Comparison of ENCODE assay signal across 8 mouse cellular contexts in genomic region chr11:96902639-96903635, GRCm38 (mm10). TPM values are rescaled to one million over a fixed set of nuclear protein-coding genes. Genes with fewer than 3 reads are reported as not detected.
DNase-seq lines count a peak whose midpoint lies in the region; ATAC-seq and TF ChIP-seq lines count a peak whose summit lies in the region.
"Had no signal": no experiment of that assay in that cellular context is flagged by ENCODE, and none has a peak within 500 bp of the region (broad histone marks: within the 10 kb centered on the region; RNA-seq: fewer than 3 reads in every experiment).

No protein-coding gene starts in this region.

- H3K27me3 ChIP-seq in forebrain, postnatal 0 days (ENCODE audit: insufficient read depth, low read length), result no peaks in the 10 kb centered on the region
- H3K27me3 ChIP-seq in midbrain, embryonic 10.5 days (ENCODE audit: low read depth, poor library complexity, severe bottlenecking), result no peaks in the 10 kb centered on the region
- H3K27me3 ChIP-seq in liver, postnatal 0 days (ENCODE audit: insufficient read depth, low read length), result no peaks in the 10 kb centered on the region

- DNase-seq in left cerebral cortex, adult 2 months (ENCODE audit: extremely low spot score in 1 of 2, low spot score in 2 of 2), result no peak
- no peak for DNase-seq in left cerebral cortex, postnatal 10 days (ENCODE audit: extremely low spot score in 1 of 2, low spot score in 2 of 2)
- peak; percentile 50 to 55 for DNase-seq in cerebellum, postnatal 14 days
- DNase-seq in forebrain, postnatal 0 days, result peak; percentile 62
- peak; percentile 82 for DNase-seq in midbrain, embryonic 10.5 days (ENCODE audit: low spot score)
- DNase-seq in thymus, postnatal 36 days, result no peak
- DNase-seq in liver, postnatal 0 days, result no peak

- 12% methylated on average over 16 of the region's 16 CpGs for WGBS in forebrain, postnatal 0 days
- 7% methylated on average over 16 of the region's 16 CpGs for WGBS in midbrain, embryonic 10.5 days
- 52% methylated on average over 16 of the region's 16 CpGs for WGBS in liver, postnatal 0 days (ENCODE audit: insufficient replicate concordance)

- H3K9me3 ChIP-seq in forebrain, postnatal 0 days (ENCODE audit: low read length), result no peaks in the 10 kb centered on the region
- H3K9me3 ChIP-seq in midbrain, embryonic 10.5 days (replicated peaks), result no peaks in the 10 kb centered on the region
- H3K9me3 ChIP-seq in liver, postnatal 0 days (ENCODE audit: low read length), result no peaks in the 10 kb centered on the region
- H3K9me3 ChIP-seq: limb, embryonic 13.5 days had no signal

- TF ChIP-seq EP300 in liver, postnatal 0 days (IDR thresholded peaks at IDR 0.05; ENCODE audit: low read depth), result no peak

- H3K27ac ChIP-seq in left cerebral cortex, adult 2 months, result peak overlapping the region; percentile 46; the same call in 1 of the 2 replicates
- H3K27ac ChIP-seq in forebrain, postnatal 0 days (ENCODE audit: low read depth, low read length), result peak overlapping the region; percentile 71
- peak overlapping the region; percentile 97 for H3K27ac ChIP-seq in midbrain, embryonic 10.5 days (replicated peaks)
- H3K27ac ChIP-seq in liver, postnatal 0 days (ENCODE audit: low read depth), result no peak overlapping the region
- H3K27ac ChIP-seq: limb, embryonic 13.5 days had no signal

- H3K9ac ChIP-seq in forebrain, postnatal 0 days, result no peak overlapping the region
- no peak overlapping the region for H3K9ac ChIP-seq in liver, postnatal 0 days (replicated peaks)
- H3K9ac ChIP-seq: limb, embryonic 13.5 days had no signal

- TF ChIP-seq CTCF in left cerebral cortex, adult 2 months (IDR thresholded peaks at IDR 0.05), result no peak
- no peak for TF ChIP-seq CTCF in forebrain, postnatal 0 days (IDR thresholded peaks at IDR 0.05; ENCODE audit: low read depth)
- no peak for TF ChIP-seq CTCF in liver, postnatal 0 days (IDR thresholded peaks at IDR 0.05; ENCODE audit: low read depth)

- peak; percentile 81 for ATAC-seq in forebrain, postnatal 0 days
- ATAC-seq in liver, postnatal 0 days, result no peak

- H3K36me3 ChIP-seq in forebrain, postnatal 0 days (ENCODE audit: insufficient read depth), result peaks cover 16% of the 10 kb centered on the region; the same call in 1 of the 2 replicates
- peaks cover 21% of the 10 kb centered on the region for H3K36me3 ChIP-seq in midbrain, embryonic 10.5 days
- no peaks in the 10 kb centered on the region; the same call in 1 of the 2 replicates for H3K36me3 ChIP-seq in liver, postnatal 0 days (replicated peaks; ENCODE audit: insufficient read depth, low read length)

- H3K4me2 ChIP-seq in forebrain, postnatal 0 days (ENCODE audit: low read depth), result no peak overlapping the region
- no peak overlapping the region for H3K4me2 ChIP-seq in liver, postnatal 0 days (ENCODE audit: low read depth, low read length)
- H3K4me2 ChIP-seq: limb, embryonic 13.5 days had no signal

- H3K4me3 ChIP-seq in left cerebral cortex, adult 2 months, result no peak overlapping the region
- H3K4me3 ChIP-seq in forebrain, postnatal 0 days (ENCODE audit: low read depth, low read length), result no peak overlapping the region
- H3K4me3 ChIP-seq in midbrain, embryonic 10.5 days, result peak overlapping the region; percentile 22
- no peak overlapping the region for H3K4me3 ChIP-seq in liver, postnatal 0 days (ENCODE audit: low read depth, low read length)
- H3K4me3 ChIP-seq: limb, embryonic 13.5 days had no signal

- intact Hi-C loops in left cerebral cortex, adult 2 months (cut with DNase I), result no loop called here
- intact Hi-C loops in left cerebral cortex, postnatal 10 days (cut with DNase I), result no loop called here

- H3K4me1 ChIP-seq in forebrain, postnatal 0 days (ENCODE audit: insufficient read depth), result 0 out of 2 replicates have a peak, but pooled peaks cover 3% of the 10 kb centered on the region
- peaks cover 95% of the 10 kb centered on the region for H3K4me1 ChIP-seq in midbrain, embryonic 10.5 days
- H3K4me1 ChIP-seq in liver, postnatal 0 days (ENCODE audit: insufficient read depth), result no peaks in the 10 kb centered on the region; the same call in 1 of the 2 replicates

RNA-seq across cellular contexts. Expression of gene Cdk5rap3, which starts 13.4 kb away (rescaled TPM):
- total RNA-seq in left cerebral cortex, adult 2 months (2021), result 10 to 100 TPM; 28.6 to 30.0 TPM
- 10 to 100 TPM; 50.5 to 52.5 TPM for total RNA-seq in left cerebral cortex, postnatal 10 days (2021)
- total RNA-seq in forebrain, postnatal 0 days (2014; rRNA removed), result 54.9 and 57.7 TPM in 2 replicates
- polyA plus RNA-seq in forebrain, postnatal 0 days (2015; fragmentation: Nextera tagmentation; extraction: Ambion mirVana), result 86.4 and 88.8 TPM in 2 replicates
- 116 and 120 TPM in 2 replicates for polyA plus RNA-seq in midbrain, embryonic 10.5 days (2016; fragmentation: Nextera tagmentation; extraction: Ambion mirVana)
- polyA plus RNA-seq in liver, postnatal 0 days (2015; fragmentation: Nextera tagmentation; extraction: Ambion mirVana), result 38.3 and 38.4 TPM in 2 replicates

RNA-seq across cellular contexts. Expression of gene Prr15l, which starts 25.0 kb away (rescaled TPM):
- total RNA-seq in left cerebral cortex, adult 2 months (2021), result not detected
- total RNA-seq in left cerebral cortex, postnatal 10 days (2021), result not detected
- total RNA-seq in forebrain, postnatal 0 days (2014; rRNA removed), result not detected in 2 replicates
- polyA plus RNA-seq in forebrain, postnatal 0 days (2015; fragmentation: Nextera tagmentation; extraction: Ambion mirVana), result 0.11 TPM in 1 of 2 replicates, not detected in the other
- 0.04 and 0.05 TPM in 2 replicates for polyA plus RNA-seq in midbrain, embryonic 10.5 days (2016; fragmentation: Nextera tagmentation; extraction: Ambion mirVana)
- polyA plus RNA-seq in liver, postnatal 0 days (2015; fragmentation: Nextera tagmentation; extraction: Ambion mirVana), result 10.1 and 13.9 TPM in 2 replicates

RNA-seq across cellular contexts. Expression of gene Pnpo, which starts 40.8 kb away (rescaled TPM):
- total RNA-seq in left cerebral cortex, adult 2 months (2021), result 10 to 100 TPM; 40.0 to 40.2 TPM
- 10 to 100 TPM; 30.9 to 32.6 TPM for total RNA-seq in left cerebral cortex, postnatal 10 days (2021)
- total RNA-seq in forebrain, postnatal 0 days (2014; rRNA removed), result 26.2 and 30.3 TPM in 2 replicates
- polyA plus RNA-seq in forebrain, postnatal 0 days (2015; fragmentation: Nextera tagmentation; extraction: Ambion mirVana), result 28.1 and 33.1 TPM in 2 replicates
- 28.2 and 32.1 TPM in 2 replicates for polyA plus RNA-seq in midbrain, embryonic 10.5 days (2016; fragmentation: Nextera tagmentation; extraction: Ambion mirVana)
- 271 and 273 TPM in 2 replicates for polyA plus RNA-seq in liver, postnatal 0 days (2015; fragmentation: Nextera tagmentation; extraction: Ambion mirVana)

RNA-seq across cellular contexts. Expression of gene Copz2, which starts 53.3 kb away (rescaled TPM):
- 1 to 10 TPM; 4.8 to 5.0 TPM for total RNA-seq in left cerebral cortex, adult 2 months (2021)
- total RNA-seq in left cerebral cortex, postnatal 10 days (2021), result 1 to 10 TPM; 2.5 to 3.1 TPM
- total RNA-seq in forebrain, postnatal 0 days (2014; rRNA removed), result 5.8 and 7.1 TPM in 2 replicates
- polyA plus RNA-seq in forebrain, postnatal 0 days (2015; fragmentation: Nextera tagmentation; extraction: Ambion mirVana), result 14.8 and 14.9 TPM in 2 replicates
- polyA plus RNA-seq in midbrain, embryonic 10.5 days (2016; fragmentation: Nextera tagmentation; extraction: Ambion mirVana), result 44.9 and 46.1 TPM in 2 replicates
- polyA plus RNA-seq in liver, postnatal 0 days (2015; fragmentation: Nextera tagmentation; extraction: Ambion mirVana), result 51.0 and 55.5 TPM in 2 replicates

Comparison
In these comparisons a context has a peak if more than half of its experiments do, and no peak if none do; other contexts are left out.
1. DNase-seq: peak in cerebellum, postnatal 14 days (2 of 2), forebrain, postnatal 0 days (single experiment) and midbrain, embryonic 10.5 days (single experiment); none in left cerebral cortex, adult 2 months (0 of 2), left cerebral cortex, postnatal 10 days (0 of 2), thymus, postnatal 36 days (0 of 2) and liver, postnatal 0 days (single experiment).